Mouse (Mus musculus) intestine, embryonic 14.5 days (tissue): ENCODE measurements around the gene Lyg1. TPM values are rescaled to one million over a fixed set of nuclear protein-coding genes. Genes with fewer than 3 reads are reported as not detected.
"Not testable (repeated sequence)": the region's sequence is repeated elsewhere in the genome, so short reads cannot be mapped to it uniquely, and the experiment has no call there.

Experiments
- ATAC-seq: fragments of 200-750 bp; cut with Nextera tagmentation; replicated peaks from 2 replicates; pipeline ENCODE4 v1.8.0; 2017; ENCODE audit warnings: low read depth, moderate number of reproducible peaks, moderate TSS enrichment, moderate library complexity; ENCODE audit not compliant: low FRiP score, low TSS enrichment
- DNase-seq: peaks from one replicate; pipeline ENCODE4 v3.0.0-alpha.2; 2018; ENCODE audit warnings: low spot score
- H3K27ac ChIP-seq: fragments of 300-500 bp; sonication (generic); 2 replicates; pipeline ENCODE4 v1.5.1; 2014; ENCODE audit warnings: low read depth, mild to moderate bottlenecking, control low read depth
- H3K27me3 ChIP-seq: fragments of 300-500 bp; sonication (generic); replicated peaks from 2 replicates; pipeline ENCODE4 v1.6.1; 2014; ENCODE audit warnings: low read length, control low read depth; ENCODE audit not compliant: control insufficient read depth, insufficient read depth
- H3K36me3 ChIP-seq: fragments of 300-500 bp; sonication (generic); 2 replicates; pipeline ENCODE4 v1.6.1; 2014; ENCODE audit warnings: low read length, control low read depth; ENCODE audit not compliant: control insufficient read depth, insufficient read depth
- H3K4me1 ChIP-seq: fragments of 300-500 bp; sonication (generic); replicated peaks from 2 replicates; pipeline ENCODE4 v1.6.1; 2014; ENCODE audit warnings: low read length, control low read depth, mixed read lengths; ENCODE audit not compliant: control insufficient read depth, insufficient read depth
- H3K4me2 ChIP-seq: fragments of 300-500 bp; sonication (generic); 2 replicates; pipeline ENCODE4 v1.6.1; 2014; ENCODE audit warnings: low read length
- H3K4me3 ChIP-seq: fragments of 300-500 bp; sonication (generic); 2 replicates; pipeline ENCODE4 v1.5.1; 2014; ENCODE audit warnings: low read depth, low read length, control low read depth, mixed read lengths
- H3K9ac ChIP-seq: fragments of 300-500 bp; sonication (generic); 2 replicates; pipeline ENCODE4 v1.6.1; 2014; ENCODE audit warnings: mild to moderate bottlenecking, low read length
- H3K9me3 ChIP-seq: fragments of 300-500 bp; sonication (generic); 2 replicates; pipeline ENCODE4 v1.6.1; 2016; ENCODE audit warnings: low read length, control low read depth; ENCODE audit not compliant: control insufficient read depth
- WGBS: fragments of 180-500 bp; shearing (Covaris S2); extraction: QIAGEN DNeasy Blood & Tissue Kit; methylation state at CpG from one replicate; pipeline ENCODE4 v1.1.7; 2014; 5-methylcytosine and 5-hydroxymethylcytosine counted together
- polyA plus RNA-seq: library from polyadenylated mRNA; unstranded; fragments of >200 nt; fragmentation: Nextera tagmentation; extraction: Ambion mirVana; gene quantifications from 2 replicates; pipeline ENCODE4 v1.2.1, GENCODE M21; 2014

Gene Lyg1
- polyA plus RNA-seq, 1 experiment from 2014 or later = not detected

- peaks cover 35% of the 10 kb centered on the region for H3K36me3 ChIP-seq
- peak overlapping the region; percentile 88 for H3K27ac ChIP-seq
- no peaks in the 10 kb centered on the region for H3K9me3 ChIP-seq
- H3K27me3 ChIP-seq = no peaks in the 10 kb centered on the region
- ATAC-seq = peak; percentile 96
- peak overlapping the region; percentile 84 for H3K4me3 ChIP-seq
- H3K9ac ChIP-seq = peak overlapping the region; percentile 88
- H3K4me1 ChIP-seq = peaks cover 13% of the 10 kb centered on the region
- under 1% methylated on average over 42 of the region's 42 CpGs for WGBS
- peak overlapping the region; percentile 68 for H3K4me2 ChIP-seq
- DNase-seq = peak; percentile 97
Measured at GRCm38 (mm10) chr1:37996877-37997484, 39.4 kb upstream of the Lyg1 start.

- no peak overlapping the region for H3K27ac ChIP-seq
- WGBS = 44% methylated on average over 3 of the region's 3 CpGs
- H3K9ac ChIP-seq = peak overlapping the region; percentile 86
- peak overlapping the region; percentile 68 for H3K4me2 ChIP-seq
- no peak for DNase-seq
- no peaks in the 10 kb centered on the region for H3K9me3 ChIP-seq
- no peak for ATAC-seq
- peaks cover 42% of the 10 kb centered on the region for H3K36me3 ChIP-seq
- peaks cover 13% of the 10 kb centered on the region for H3K4me1 ChIP-seq
- no peaks in the 10 kb centered on the region for H3K27me3 ChIP-seq
- H3K4me3 ChIP-seq = peak overlapping the region; percentile 84
Measured at GRCm38 (mm10) chr1:37996226-37996625, 38.7 kb upstream of the Lyg1 start.

GRCm38 (mm10) chr1:37987856-37988255 lies 30.3 kb upstream of the Lyg1 start:
- Histone ChIP-seq H3K4me3 (no peak overlapping the region), H3K36me3 (peaks cover 75% of the 10 kb centered on the region), H3K27me3 (no peaks in the 10 kb centered on the region), H3K9ac (no peak overlapping the region), H3K4me2 (no peak overlapping the region), H3K4me1 (no peaks in the 10 kb centered on the region), H3K27ac (no peak overlapping the region), H3K9me3 (no peaks in the 10 kb centered on the region)
- DNase-seq (no peak), ATAC-seq (no peak)
- 85% methylated on average over 5 of the region's 5 CpGs for WGBS

GRCm38 (mm10) chr1:37985764-37986323 lies 28.3 kb upstream of the Lyg1 start:
- DNase-seq (peak; percentile 60), ATAC-seq (no peak)
- H3K4me1 ChIP-seq = no peaks in the 10 kb centered on the region
- peaks cover 55% of the 10 kb centered on the region for H3K36me3 ChIP-seq
- WGBS = 83% methylated on average over 9 of the region's 9 CpGs
- no peak overlapping the region for H3K4me3 ChIP-seq
- no peak overlapping the region for H3K9ac ChIP-seq
- H3K27ac ChIP-seq = no peak overlapping the region
- H3K4me2 ChIP-seq = no peak overlapping the region
- no peaks in the 10 kb centered on the region for H3K9me3 ChIP-seq
- no peaks in the 10 kb centered on the region for H3K27me3 ChIP-seq

- Histone ChIP-seq H3K27ac (no peak overlapping the region), H3K27me3 (no peaks in the 10 kb centered on the region), H3K4me3 (no peak overlapping the region), H3K9ac (no peak overlapping the region), H3K4me1 (no peaks in the 10 kb centered on the region), H3K4me2 (no peak overlapping the region), H3K36me3 (peaks cover 39% of the 10 kb centered on the region), H3K9me3 (no peaks in the 10 kb centered on the region)
- ATAC-seq (no peak), DNase-seq (no peak)
- 78% methylated on average over 1 of the region's 1 CpGs for WGBS
Measured at GRCm38 (mm10) chr1:37984326-37984725, 26.8 kb upstream of the Lyg1 start.

GRCm38 (mm10) chr1:37977303-37977702 lies 19.7 kb upstream of the Lyg1 start:
- 91% methylated on average over 7 of the region's 7 CpGs for WGBS
- Histone ChIP-seq H3K4me1 (no peaks in the 10 kb centered on the region), H3K9me3 (no peaks in the 10 kb centered on the region), H3K4me2 (no peak overlapping the region), H3K36me3 (no peaks in the 10 kb centered on the region), H3K9ac (no peak overlapping the region), H3K27ac (no peak overlapping the region), H3K4me3 (no peak overlapping the region), H3K27me3 (no peaks in the 10 kb centered on the region)
- DNase-seq (no peak), ATAC-seq (no peak)

- H3K4me2 ChIP-seq, H3K27ac ChIP-seq, H3K27me3 ChIP-seq, H3K4me1 ChIP-seq, H3K36me3 ChIP-seq, ATAC-seq, H3K9me3 ChIP-seq, H3K4me3 ChIP-seq, DNase-seq, H3K9ac ChIP-seq: not testable (repeated sequence)
- 72% methylated on average over 9 of the region's 9 CpGs for WGBS
Measured at GRCm38 (mm10) chr1:37976666-37977065, 19.1 kb upstream of the Lyg1 start.

GRCm38 (mm10) chr1:37971520-37971919 lies 14.0 kb upstream of the Lyg1 start:
- H3K4me2 ChIP-seq = no peak overlapping the region
- no peak overlapping the region for H3K27ac ChIP-seq
- H3K27me3 ChIP-seq = no peaks in the 10 kb centered on the region
- ATAC-seq = no peak
- WGBS = 46% methylated on average over 4 of the region's 4 CpGs
- H3K4me1 ChIP-seq = no peaks in the 10 kb centered on the region
- H3K4me3 ChIP-seq = no peak overlapping the region
- H3K9ac ChIP-seq = no peak overlapping the region
- DNase-seq = no peak
- no peaks in the 10 kb centered on the region for H3K36me3 ChIP-seq
- H3K9me3 ChIP-seq = no peaks in the 10 kb centered on the region

GRCm38 (mm10) chr1:37968746-37969145 lies 11.2 kb upstream of the Lyg1 start:
- 77% methylated on average over 6 of the region's 6 CpGs for WGBS
- Histone ChIP-seq H3K4me2 (no peak overlapping the region), H3K4me3 (no peak overlapping the region), H3K9me3 (no peaks in the 10 kb centered on the region), H3K9ac (no peak overlapping the region), H3K36me3 (no peaks in the 10 kb centered on the region), H3K27me3 (no peaks in the 10 kb centered on the region), H3K27ac (no peak overlapping the region), H3K4me1 (no peaks in the 10 kb centered on the region)
- DNase-seq (no peak), ATAC-seq (no peak)
